Mouse (Mus musculus): ENCODE results near the gene Tnfaip8l1.

Tnfaip8l1 gene

DNA sequence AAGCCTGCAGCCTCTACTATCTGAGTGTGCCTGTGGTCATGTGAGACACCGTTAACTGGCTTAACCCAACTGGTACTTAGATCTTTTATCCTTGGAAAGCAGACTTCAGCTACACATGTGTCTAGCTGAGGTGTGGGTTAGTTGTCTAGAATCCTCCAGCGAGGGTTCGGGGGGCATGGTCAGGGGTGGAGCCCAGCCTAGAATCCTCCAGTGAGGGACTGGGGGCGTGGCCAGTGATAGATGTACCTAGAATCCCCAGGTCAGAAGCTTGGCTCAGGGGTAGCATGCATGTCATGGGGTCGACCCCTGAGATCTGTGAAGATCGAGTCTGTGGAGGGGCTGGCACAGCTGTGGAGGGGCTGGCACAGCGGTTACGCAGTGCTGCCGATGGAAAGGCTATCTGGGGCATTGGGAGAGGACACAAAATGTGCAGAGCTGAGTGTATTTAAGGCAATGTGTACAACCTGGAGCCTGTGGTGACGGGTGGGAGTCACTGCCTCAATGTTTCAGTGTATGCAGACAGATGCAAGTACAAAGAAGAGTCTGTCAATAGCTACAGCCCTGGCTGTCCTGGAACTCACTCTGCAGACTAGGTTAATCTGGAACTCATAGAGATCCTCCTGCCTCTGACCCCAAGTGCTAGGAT lies 11.2 kb downstream of the Tnfaip8l1 start:
- DNase-seq (ENCODE audit: extremely low read depth, low read depth, low spot score): no peak

DNA sequence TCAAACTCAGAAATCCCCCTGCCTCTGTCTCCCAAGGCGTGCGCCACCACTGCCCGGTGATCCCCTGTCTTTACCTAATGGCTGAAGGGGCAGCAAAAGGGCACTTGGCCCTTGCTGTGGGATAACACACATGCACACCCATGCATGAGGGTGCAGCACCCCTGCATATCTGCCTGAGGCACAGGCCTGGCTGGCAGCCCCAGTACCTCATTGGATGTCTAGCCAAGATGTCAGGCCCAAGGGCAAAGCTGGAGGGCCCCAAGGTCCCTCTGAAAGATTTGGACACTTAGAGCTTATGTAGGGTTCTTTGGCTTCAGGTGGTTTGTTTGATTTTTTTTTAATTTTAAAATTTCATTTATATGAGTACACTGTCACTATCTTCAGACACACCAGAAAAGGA lies 13.1 kb downstream of the Tnfaip8l1 start:
- DNase-seq (ENCODE audit: extremely low read depth, low read depth, low spot score): no peak

DNA sequence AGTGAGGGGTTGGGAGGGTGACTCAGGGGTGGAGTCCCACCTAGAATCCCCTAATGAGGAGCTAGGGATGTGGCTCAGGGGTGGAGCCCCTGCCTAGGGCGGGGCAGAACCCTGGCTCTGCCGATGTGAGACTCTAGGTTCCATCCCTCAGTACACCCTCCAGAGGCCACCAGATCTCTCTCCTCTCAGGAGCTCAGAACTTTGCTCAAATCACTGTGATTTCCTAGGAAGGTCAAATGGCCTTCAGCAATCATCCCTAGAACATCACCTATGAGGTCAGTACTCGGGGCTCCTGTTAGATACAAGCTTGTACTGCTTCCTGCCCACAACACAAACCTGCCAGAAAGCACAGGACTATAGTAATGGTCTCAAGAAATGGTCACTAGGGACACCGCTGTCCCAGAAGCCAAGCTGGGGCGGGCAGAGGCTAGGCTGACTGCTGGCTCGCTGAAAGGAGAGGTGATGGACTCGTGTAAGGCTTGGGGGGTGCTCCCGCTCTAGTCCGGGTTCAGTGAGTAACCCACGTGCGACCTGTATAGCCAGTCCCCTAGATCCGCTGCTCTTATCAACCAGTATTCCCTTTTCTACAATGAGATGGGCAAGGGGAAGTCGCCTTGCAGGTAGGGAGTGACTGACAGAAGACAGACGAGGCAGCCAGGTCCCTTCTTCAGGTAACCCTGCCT lies 20.8 kb downstream of the Tnfaip8l1 start:
- no peak for DNase-seq (ENCODE audit: extremely low read depth, low read depth, low spot score)

DNA sequence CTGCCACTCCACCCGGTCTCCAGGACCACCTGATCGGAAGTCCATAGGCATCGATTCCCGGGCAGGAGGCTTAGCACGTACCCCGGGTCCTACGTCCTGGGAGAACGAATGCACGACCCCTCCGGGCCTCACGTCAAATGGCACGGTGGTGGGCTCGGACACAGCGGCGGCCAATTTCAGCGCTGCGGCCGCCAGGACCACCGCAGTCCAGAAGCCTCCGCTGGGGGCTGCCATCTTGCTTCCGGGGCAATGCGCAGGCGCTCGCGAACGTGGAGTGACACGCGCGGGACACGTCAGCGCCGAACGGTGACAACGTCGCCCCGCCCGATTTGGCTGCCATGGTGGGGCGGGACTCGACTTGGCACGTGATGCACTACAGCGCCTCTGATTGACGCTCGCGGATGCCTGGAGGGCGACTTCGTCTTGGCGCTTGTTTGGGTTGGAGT lies 21.4 kb downstream of the Tnfaip8l1 start, which contains the start of gene Mydgf:
Gene Mydgf, minus strand, starts transcription at position 263 of the 446 bp plus-strand sequence.
- peak; percentile 49 for DNase-seq (ENCODE audit: extremely low read depth, low read depth, low spot score)

DNA sequence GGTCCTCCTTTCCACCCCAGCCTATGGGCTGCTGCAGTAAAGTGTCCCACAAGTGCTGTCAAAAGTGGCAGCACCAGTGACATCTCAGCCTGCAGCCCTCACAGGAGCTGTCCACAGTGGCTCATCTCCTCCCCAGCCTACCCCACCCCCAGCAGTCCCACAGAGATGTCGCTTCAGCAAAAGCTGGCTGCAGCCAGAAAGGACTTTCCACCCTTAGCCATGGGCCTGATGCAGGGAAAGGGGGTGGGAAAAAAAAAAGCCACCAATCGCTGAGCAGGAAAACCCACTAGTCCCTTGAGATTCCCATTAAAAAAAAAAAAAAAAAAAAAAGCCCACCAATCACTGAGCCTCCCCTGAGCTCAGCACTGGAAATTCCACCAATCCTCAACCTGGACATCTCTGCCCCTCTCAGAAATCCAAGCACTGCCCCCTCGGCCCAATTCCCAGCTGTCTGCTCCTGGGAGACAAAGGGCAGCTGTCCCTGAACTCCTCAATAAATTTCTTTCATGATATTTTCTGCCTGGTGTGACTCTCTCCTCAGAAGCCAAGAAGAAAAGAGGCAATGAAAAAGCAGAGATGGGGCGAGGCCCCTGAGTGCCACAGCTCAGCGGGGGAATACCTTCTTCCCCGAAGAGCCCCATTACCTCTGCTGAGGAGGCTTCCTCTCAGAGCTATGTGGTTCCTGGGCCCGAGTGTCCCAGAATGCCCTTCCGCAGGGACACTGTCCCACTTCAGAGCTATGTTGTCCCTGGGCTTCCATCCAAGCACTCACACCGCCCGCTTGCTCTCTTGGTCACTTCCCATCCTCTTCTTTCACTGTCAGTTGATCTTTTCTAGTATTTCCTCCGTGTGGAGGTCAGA lies 23.2 kb downstream of the Tnfaip8l1 start:
- no peak for DNase-seq (ENCODE audit: extremely low read depth, low read depth, low spot score)

DNA sequence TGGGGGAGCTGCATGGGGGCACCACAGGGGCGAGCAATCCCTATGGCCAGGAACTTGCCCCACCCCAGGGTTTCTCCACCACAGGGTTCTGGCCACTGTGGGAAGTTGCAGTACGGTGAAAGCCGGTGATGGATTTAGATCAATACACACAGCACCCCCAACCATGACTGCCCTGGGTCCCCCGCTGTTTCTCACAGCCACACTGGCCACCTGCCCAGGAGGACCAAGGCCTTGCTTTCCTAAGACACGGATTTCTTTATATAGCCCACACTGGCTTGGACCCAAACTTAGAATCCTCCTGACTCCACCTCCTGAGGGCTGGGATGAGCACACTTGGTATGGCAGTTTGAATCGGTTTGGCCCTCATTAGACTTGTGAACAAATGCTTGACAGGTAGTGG lies 29.0 kb downstream of the Tnfaip8l1 start:
- DNase-seq (ENCODE audit: extremely low read depth, low read depth, low spot score): no peak

DNA sequence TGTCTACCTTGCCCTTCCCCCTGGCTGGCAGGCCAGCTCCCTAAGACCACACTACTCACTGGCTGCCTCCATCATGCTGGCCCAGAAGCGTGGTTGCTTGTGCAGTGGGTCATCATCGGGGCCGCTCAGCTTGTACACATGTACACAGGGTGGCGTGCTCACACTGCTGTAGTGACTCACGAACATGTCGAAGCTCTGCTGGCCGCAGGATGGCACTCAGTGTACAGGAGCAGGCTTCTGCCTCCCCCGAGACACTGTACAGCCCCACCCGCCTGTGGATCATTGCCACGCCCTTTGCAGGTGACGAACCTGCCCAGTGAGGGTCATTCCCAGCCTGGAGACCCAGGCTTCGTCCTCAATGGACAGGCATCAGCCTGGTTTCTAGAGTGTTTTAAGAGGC lies 32.1 kb downstream of the Tnfaip8l1 start:
- no peak for DNase-seq (ENCODE audit: extremely low read depth, low read depth, low spot score)

GRCm38 (mm10) chr17:56194765-56195164 lies 32.5 kb downstream of the Tnfaip8l1 start:
- DNase-seq (ENCODE audit: extremely low read depth, low read depth, low spot score): no peak

- DNase-seq (ENCODE audit: extremely low read depth, low read depth, low spot score): no peak
Measured at GRCm38 (mm10) chr17:56196860-56197259, 34.6 kb downstream of the Tnfaip8l1 start.

GRCm38 (mm10) chr17:56200586-56200985 lies 38.3 kb downstream of the Tnfaip8l1 start:
- no peak for DNase-seq (ENCODE audit: extremely low read depth, low read depth, low spot score)

- DNase-seq (ENCODE audit: extremely low read depth, low read depth, low spot score): no peak
Measured at GRCm38 (mm10) chr17:56201642-56202041, 39.4 kb downstream of the Tnfaip8l1 start.

- DNase-seq (ENCODE audit: extremely low read depth, low read depth, low spot score): no peak
Measured at GRCm38 (mm10) chr17:56202476-56202875, 40.2 kb downstream of the Tnfaip8l1 start.

GRCm38 (mm10) chr17:56203729-56204128 lies 41.5 kb downstream of the Tnfaip8l1 start:
- DNase-seq (ENCODE audit: extremely low read depth, low read depth, low spot score): no peak

DNA sequence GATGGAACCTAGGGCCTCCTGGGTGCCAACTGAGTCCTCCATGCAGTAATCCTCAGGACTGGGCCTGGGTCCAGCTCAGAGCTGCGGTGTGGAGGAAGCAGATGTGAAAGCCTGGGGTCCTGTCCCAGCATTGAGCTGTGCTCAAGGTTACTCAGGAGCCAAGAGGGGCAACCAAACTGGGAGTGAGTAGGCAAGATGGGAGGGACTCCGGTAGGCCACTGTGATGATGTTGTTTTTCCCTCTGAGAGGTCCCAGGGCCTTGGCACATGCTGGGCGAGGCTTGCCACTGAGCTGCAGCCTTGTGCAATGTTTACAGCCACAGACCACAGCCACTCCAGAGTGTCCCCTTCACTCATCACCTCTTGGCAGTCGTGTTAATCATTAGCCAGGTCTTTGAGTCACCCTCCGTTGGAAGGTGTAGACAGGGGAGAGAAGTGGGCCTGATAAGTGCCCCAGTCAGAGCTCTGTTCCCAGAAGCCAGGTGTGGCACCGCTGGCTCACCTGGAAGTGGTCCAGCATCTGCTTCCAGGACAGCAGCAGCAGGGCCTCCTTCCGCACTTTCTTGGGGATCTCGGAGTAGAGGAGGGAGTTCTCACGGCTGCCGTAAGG lies 44.1 kb downstream of the Tnfaip8l1 start:
- no peak for DNase-seq (ENCODE audit: extremely low read depth, low read depth, low spot score)

GRCm38 (mm10) chr17:56206986-56207674 lies 44.9 kb downstream of the Tnfaip8l1 start:
- no peak for DNase-seq (ENCODE audit: extremely low read depth, low read depth, low spot score)

DNA sequence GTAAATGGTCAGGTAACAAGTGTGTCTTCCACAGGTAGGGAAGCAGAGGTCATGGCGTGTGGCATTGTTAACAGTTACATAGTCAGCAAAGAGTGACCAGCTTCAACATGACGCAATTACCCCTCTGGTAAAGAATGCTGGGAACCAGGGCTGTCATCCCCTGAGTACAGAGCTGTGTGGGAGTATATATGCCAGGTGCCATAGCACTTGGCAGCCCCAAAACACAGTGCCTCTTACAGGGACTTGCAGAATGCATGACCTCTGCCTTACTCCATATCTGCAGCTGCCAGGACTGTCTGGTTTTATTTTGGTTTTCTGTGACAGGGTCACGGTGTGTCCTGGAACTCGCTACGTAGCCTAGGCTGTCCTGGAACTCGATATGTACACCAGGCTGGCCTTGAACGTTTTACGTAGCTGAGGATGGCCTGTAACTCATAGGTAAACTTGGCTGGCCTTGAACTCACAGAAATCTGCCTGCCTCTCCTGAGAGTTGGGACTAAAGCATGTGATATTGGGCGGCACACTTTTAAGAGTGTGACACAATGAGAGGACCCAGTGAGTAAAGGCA lies 45.8 kb downstream of the Tnfaip8l1 start:
- peak; percentile 79 for DNase-seq (ENCODE audit: extremely low read depth, low read depth, low spot score)

DNA sequence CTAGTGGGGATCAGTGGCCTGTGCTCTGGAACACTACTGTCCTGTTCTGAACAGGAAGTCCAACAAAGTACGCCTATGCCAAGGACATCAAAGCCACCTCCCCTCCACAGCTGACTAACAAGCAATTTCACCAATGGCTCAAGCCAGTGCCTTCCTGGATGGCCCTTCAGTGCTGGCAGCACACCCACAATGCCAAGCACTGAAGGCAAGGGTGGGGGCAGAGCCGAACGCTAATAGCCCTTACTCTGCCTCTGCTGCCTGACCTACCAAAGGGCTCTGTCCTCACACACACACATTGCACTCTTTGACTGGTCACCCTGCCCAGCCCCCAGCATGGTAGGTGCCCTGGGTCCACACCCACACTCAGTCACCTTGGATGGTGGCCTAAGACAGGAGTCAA lies 46.5 kb downstream of the Tnfaip8l1 start:
- DNase-seq (ENCODE audit: extremely low read depth, low read depth, low spot score): no peak

DNA sequence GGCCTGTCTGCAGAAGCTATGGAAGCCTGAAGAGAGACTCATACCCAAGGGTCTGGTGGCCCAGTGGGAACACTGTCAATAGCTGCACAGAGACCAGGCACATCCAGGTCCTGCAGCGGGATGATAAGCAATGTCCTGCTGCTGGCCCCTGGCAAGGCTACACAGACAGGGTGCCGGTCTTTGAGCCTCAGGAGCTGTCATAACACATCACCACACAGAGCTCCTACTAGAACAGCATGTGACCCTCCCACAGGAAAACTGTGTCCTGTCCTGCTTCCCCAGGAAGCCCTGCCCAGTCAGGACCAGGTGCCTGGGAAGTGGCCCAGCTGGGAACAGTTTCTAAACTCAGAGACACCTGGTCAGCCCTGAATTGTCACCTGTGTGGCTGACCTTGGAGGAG lies 48.8 kb downstream of the Tnfaip8l1 start:
- DNase-seq (ENCODE audit: extremely low read depth, low read depth, low spot score): no peak

DNA sequence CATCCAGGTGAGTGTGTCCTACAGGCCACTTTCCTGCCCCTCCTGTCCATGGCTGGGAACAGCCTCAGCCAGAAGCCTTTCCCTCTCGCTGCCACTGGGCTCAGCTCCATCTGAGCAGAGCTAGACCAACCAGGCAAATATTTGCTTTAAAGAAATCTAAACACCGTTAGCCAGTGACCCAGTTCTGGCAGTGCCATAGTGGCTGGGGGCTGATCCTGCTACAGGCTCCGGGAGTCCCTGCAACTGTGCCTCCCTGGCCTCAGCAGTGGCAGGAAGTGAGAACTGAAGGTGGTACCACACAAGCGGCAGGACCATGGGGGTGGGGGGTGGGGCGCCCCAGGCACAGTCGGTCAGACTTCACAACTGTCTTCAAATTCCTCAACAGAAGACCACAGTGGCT lies 50.4 kb downstream of the Tnfaip8l1 start:
- no peak for DNase-seq (ENCODE audit: extremely low read depth, low read depth, low spot score)

GRCm38 (mm10) chr17:56214229-56214628 lies 52.0 kb downstream of the Tnfaip8l1 start:
- no peak for DNase-seq (ENCODE audit: extremely low read depth, low read depth, low spot score)
